Mouse (Mus musculus) ES-Bruce4 (cell line): ENCODE measurements around the gene E2f6. TPM values are rescaled to one million over a fixed set of nuclear protein-coding genes. Genes with fewer than 3 reads are reported as not detected.

Experiments
- H3K27ac ChIP-seq: 2 replicates; pipeline ENCODE4 v1.5.1; 2012; ENCODE audit warnings: low read length, inconsistent platforms; ENCODE audit not compliant: insufficient read depth
- H3K27me3 ChIP-seq: 2 replicates; pipeline ENCODE4 v1.6.1; 2012; ENCODE audit warnings: mild to moderate bottlenecking, low read length, inconsistent platforms; ENCODE audit not compliant: control insufficient read depth, poor library complexity, insufficient read depth, severe bottlenecking
- H3K36me3 ChIP-seq: 2 replicates; pipeline ENCODE4 v1.6.1; 2012; ENCODE audit warnings: inconsistent platforms, mild to moderate bottlenecking, low read length, moderate library complexity; ENCODE audit not compliant: control insufficient read depth, poor library complexity, insufficient read depth, severe bottlenecking
- H3K4me1 ChIP-seq: one replicate; pipeline ENCODE4 v1.8.1; 2011; ENCODE audit warnings: low read length; ENCODE audit not compliant: control insufficient read depth, insufficient read depth
- H3K4me3 ChIP-seq: 2 replicates; pipeline ENCODE4 v1.5.1; 2011; ENCODE audit warnings: low read depth, mild to moderate bottlenecking, low read length
- H3K9ac ChIP-seq: 2 replicates; pipeline ENCODE4 v1.6.1; 2012; ENCODE audit warnings: low read depth, mild to moderate bottlenecking, inconsistent platforms; ENCODE audit not compliant: poor library complexity, severe bottlenecking
- H3K9me3 ChIP-seq: replicated peaks from 2 replicates; pipeline ENCODE4 v1.6.1; 2012; ENCODE audit warnings: mild to moderate bottlenecking, low read length, inconsistent platforms; ENCODE audit not compliant: control insufficient read depth, poor library complexity, insufficient read depth, severe bottlenecking
- CTCF ChIP-seq: IDR thresholded peaks from one replicate; pipeline ENCODE4 v1.8.1; 2011; ENCODE audit warnings: low read depth, low read length
- EP300 ChIP-seq: IDR thresholded peaks from 2 replicates; pipeline ENCODE4 v1.6.1; 2011; ENCODE audit warnings: low read depth, low read length; ENCODE audit not compliant: insufficient read depth
- POLR2A ChIP-seq: IDR thresholded peaks from one replicate; pipeline ENCODE4 v1.8.1; 2011; ENCODE audit warnings: low read length; ENCODE audit not compliant: insufficient read depth
- polyA plus RNA-seq: library from polyadenylated mRNA; stranded (reverse); fragments of >200 nt; gene quantifications from 2 replicates; pipeline ENCODE4 v1.2.4, GENCODE M21; 2011; ENCODE audit warnings: low read depth; ENCODE audit not compliant: missing spikeins, insufficient read depth, insufficient read length

The E2f6 gene
- polyA plus RNA-seq, 1 experiment = 22.2 TPM

GRCm38 (mm10) chr12:16882442-16882841 is 71.7 kb downstream of the E2f6 start:
- H3K27me3 ChIP-seq = no peaks in the 10 kb centered on the region
- H3K9me3 ChIP-seq = no peaks in the 10 kb centered on the region
- H3K4me3 ChIP-seq = no peak overlapping the region
- H3K9ac ChIP-seq = no peak overlapping the region
- H3K4me1 ChIP-seq = no peaks in the 10 kb centered on the region
- no peaks in the 10 kb centered on the region for H3K36me3 ChIP-seq
- no peak overlapping the region for H3K27ac ChIP-seq
- no peak for TF ChIP-seq POLR2A
- TF ChIP-seq CTCF = no peak
- no peak for TF ChIP-seq EP300

GRCm38 (mm10) chr12:16883111-16883510 is 72.3 kb downstream of the E2f6 start:
- H3K36me3 ChIP-seq = no peaks in the 10 kb centered on the region
- no peaks in the 10 kb centered on the region for H3K4me1 ChIP-seq
- H3K4me3 ChIP-seq = no peak overlapping the region
- TF ChIP-seq POLR2A (no peak), CTCF (no peak), EP300 (no peak)
- no peaks in the 10 kb centered on the region for H3K27me3 ChIP-seq
- H3K27ac ChIP-seq = no peak overlapping the region
- no peaks in the 10 kb centered on the region for H3K9me3 ChIP-seq
- H3K9ac ChIP-seq = no peak overlapping the region

GRCm38 (mm10) chr12:16884534-16884933 is 73.8 kb downstream of the E2f6 start:
- Histone ChIP-seq H3K36me3 (no peaks in the 10 kb centered on the region), H3K4me1 (no peaks in the 10 kb centered on the region), H3K9ac (no peak overlapping the region), H3K9me3 (no peaks in the 10 kb centered on the region; the same call in 1 of the 2 replicates), H3K4me3 (no peak overlapping the region), H3K27ac (no peak overlapping the region), H3K27me3 (no peaks in the 10 kb centered on the region)
- no peak for TF ChIP-seq CTCF
- no peak for TF ChIP-seq POLR2A
- TF ChIP-seq EP300 = no peak

GRCm38 (mm10) chr12:16886354-16886753 is 75.6 kb downstream of the E2f6 start:
- H3K4me3 ChIP-seq = no peak overlapping the region
- no peak for TF ChIP-seq POLR2A
- TF ChIP-seq CTCF = no peak
- TF ChIP-seq EP300 = no peak

More at GRCm38 (mm10) chr12:16886354-16886753, 75.6 kb downstream of the E2f6 start:
- H3K27ac ChIP-seq = no peak overlapping the region
- no peak overlapping the region for H3K9ac ChIP-seq
- no peaks in the 10 kb centered on the region; the same call in 1 of the 2 replicates for H3K9me3 ChIP-seq
- H3K27me3 ChIP-seq = no peaks in the 10 kb centered on the region
- H3K36me3 ChIP-seq = no peaks in the 10 kb centered on the region
- H3K4me1 ChIP-seq = no peaks in the 10 kb centered on the region

Other genes with a start within 250 kb of the E2f6 start
- 28.6 and 33.3 TPM in 2 replicates for gene Lpin1, start 200.0 kb upstream of the E2f6 start, polyA plus RNA-seq
- gene Ntsr2, start 157.6 kb upstream of the E2f6 start, polyA plus RNA-seq = not detected in 2 replicates
- gene Greb1, start 10.1 kb upstream of the E2f6 start, polyA plus RNA-seq = 10.2 and 11.5 TPM in 2 replicates
- gene Rock2, start 83.9 kb downstream of the E2f6 start, polyA plus RNA-seq = 85.3 and 95.1 TPM in 2 replicates
- gene Pqlc3, start 189.4 kb downstream of the E2f6 start, polyA plus RNA-seq = 40.1 and 41.5 TPM in 2 replicates
- gene 2410004P03Rik, start 200.8 kb downstream of the E2f6 start, polyA plus RNA-seq = 0.28 and 0.90 TPM in 2 replicates